ENCODE assay signal across 8 mouse cellular contexts in genomic region chr13:51756563-51756962, GRCm38 (mm10). TPM values are rescaled to one million over a fixed set of nuclear protein-coding genes. Genes with fewer than 3 reads are reported as not detected.
DNase-seq lines count a peak whose midpoint lies in the region; ATAC-seq lines count a peak whose summit lies in the region.

No protein-coding gene starts in this region.

- no peaks in the 10 kb centered on the region for H3K9me3 ChIP-seq in embryonic facial prominence, embryonic 15.5 days (replicated peaks)

- WGBS in embryonic facial prominence, embryonic 15.5 days: 46% methylated on average over 3 of the region's 3 CpGs

- no peak for ATAC-seq in embryonic facial prominence, embryonic 15.5 days (ENCODE audit: insufficient number of reproducible peaks, low FRiP score, low TSS enrichment, low read depth)

- H3K4me2 ChIP-seq in embryonic facial prominence, embryonic 15.5 days (replicated peaks): no peak overlapping the region; the same call in 1 of the 2 replicates

- H3K27ac ChIP-seq in embryonic facial prominence, embryonic 15.5 days (replicated peaks): peak overlapping the region; percentile 83

- no peaks in the 10 kb centered on the region for H3K27me3 ChIP-seq in embryonic facial prominence, embryonic 15.5 days

- peak; percentile 39 for DNase-seq in adrenal gland, postnatal 14 days
- DNase-seq in adrenal gland, postnatal 4 days (ENCODE audit: low spot score in 2 of 2): no peak
- peak; percentile 83 for DNase-seq in 416B (ENCODE audit: low read depth)
- DNase-seq in lung, postnatal 10 days: peak; percentile 49
- DNase-seq in cerebellum, adult 11-12 months: no peak
- DNase-seq in kidney, postnatal 14 days: no peak
- DNase-seq in layer of hippocampus, adult 9-10 months (ENCODE audit: low spot score): no peak

- H3K9ac ChIP-seq in embryonic facial prominence, embryonic 15.5 days: no peak overlapping the region

- H3K4me3 ChIP-seq in embryonic facial prominence, embryonic 15.5 days (replicated peaks): no peak overlapping the region

- peaks cover 74% of the 10 kb centered on the region for H3K4me1 ChIP-seq in embryonic facial prominence, embryonic 15.5 days

- no peaks in the 10 kb centered on the region for H3K36me3 ChIP-seq in embryonic facial prominence, embryonic 15.5 days

RNA-seq across cellular contexts. Expression of gene Sema4d, which starts 37.0 kb away (rescaled TPM):
- 9.5 and 20.0 TPM in 2 replicates for total RNA-seq in adrenal gland, postnatal 14 days (2021)
- 10 to 100 TPM; 22.0 to 30.9 TPM for total RNA-seq in adrenal gland, postnatal 4 days (2021)
- 9.4 and 11.1 TPM in 2 replicates for polyA plus RNA-seq in embryonic facial prominence, embryonic 15.5 days (2015; fragmentation: Nextera tagmentation; extraction: Ambion mirVana)

Comparison
In these comparisons a context has a peak if more than half of its experiments do, and no peak if none do; other contexts are left out.
1. DNase-seq: peak in adrenal gland, postnatal 14 days (single experiment), 416B (single experiment) and lung, postnatal 10 days (single experiment); none in adrenal gland, postnatal 4 days (0 of 2), cerebellum, adult 11-12 months (single experiment), kidney, postnatal 14 days (single experiment) and layer of hippocampus, adult 9-10 months (single experiment).